Mouse (Mus musculus) kidney, postnatal 25 days (tissue): ENCODE results near the gene Morf4l1.
"Not testable (repeated sequence)": the region's sequence is repeated elsewhere in the genome, so short reads cannot be mapped to it uniquely, and the experiment has no call there.

Experiments used
- DNase-seq, 2 experiments: peaks; one replicate each; pipeline ENCODE4 v3.0.0; 2021; ENCODE audit warnings: mixed read lengths in 2 of 2

Gene Morf4l1

GRCm38 (mm10) chr9:90059828-90060573 is 54.6 kb downstream of the Morf4l1 start:
- no peak for DNase-seq

DNA sequence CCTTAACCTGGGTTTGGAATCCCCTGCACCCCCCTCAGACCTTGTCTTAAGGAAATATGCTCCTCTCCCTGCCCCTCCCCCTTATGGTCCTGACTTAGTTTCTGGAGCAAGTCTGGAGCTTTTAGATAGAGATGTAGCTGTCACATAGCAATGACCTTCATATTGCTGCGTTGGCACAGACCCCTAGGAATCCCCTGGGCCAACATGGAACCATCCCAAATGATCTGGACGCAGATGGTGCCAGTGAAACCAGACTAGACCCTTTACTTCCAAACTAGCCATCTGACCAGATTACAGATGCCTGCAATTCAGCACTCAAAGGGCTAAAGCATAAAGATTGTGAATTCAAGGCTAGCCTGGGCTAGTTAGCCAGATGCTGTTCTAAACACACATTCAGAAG is 57.9 kb downstream of the Morf4l1 start:
- no peak for DNase-seq

GRCm38 (mm10) chr9:90055911-90056310 is 58.7 kb downstream of the Morf4l1 start:
- no peak for DNase-seq

DNA sequence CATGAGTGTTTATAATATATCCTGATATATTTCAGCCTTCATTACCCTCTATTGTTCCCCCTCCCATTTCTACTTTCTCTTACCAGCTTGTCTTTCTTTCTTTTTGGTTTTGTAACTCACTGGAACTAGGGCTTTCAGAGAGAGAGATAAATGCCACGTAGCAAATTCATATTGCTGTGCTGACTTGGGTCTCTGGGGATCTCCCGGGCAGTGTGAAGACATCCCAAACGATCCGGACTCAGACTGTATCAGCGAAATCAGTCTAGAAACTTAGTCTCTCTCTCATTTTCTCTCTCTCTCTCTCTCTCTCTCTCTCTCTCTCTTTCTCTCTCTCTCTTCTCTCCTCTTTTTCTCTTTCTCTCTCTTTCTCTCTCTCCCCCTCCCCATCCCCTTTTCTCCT is 59.2 kb downstream of the Morf4l1 start:
- DNase-seq = no peak

GRCm38 (mm10) chr9:90054371-90055145 is 60.0 kb downstream of the Morf4l1 start:
- peak; percentile 86 to 93 for DNase-seq

DNA sequence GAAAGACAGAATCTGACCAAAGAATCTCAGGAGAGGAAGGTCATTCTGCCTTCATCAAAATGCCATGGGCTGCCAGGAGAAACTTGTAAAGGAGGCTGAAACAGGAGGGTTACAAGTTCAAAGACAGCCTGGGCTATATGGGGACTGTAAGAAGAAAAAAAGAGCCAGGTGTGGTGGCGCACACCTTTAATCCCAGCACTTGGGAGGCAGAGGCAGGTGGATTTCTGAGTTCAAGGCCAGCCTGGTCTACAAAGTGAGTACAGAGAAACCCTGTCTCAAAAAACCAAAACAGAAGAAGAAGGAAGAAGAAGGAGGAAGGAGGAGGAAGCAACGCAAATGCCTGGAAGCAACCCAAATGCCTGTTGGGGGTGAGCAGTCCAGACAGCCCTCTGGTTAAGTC is 60.7 kb downstream of the Morf4l1 start, which contains the start of gene Ctsh:
Ctsh (plus strand) TSS at position 301 of the 400 bp plus-strand sequence.
- no peak for DNase-seq

GRCm38 (mm10) chr9:90047937-90048627 is 66.5 kb downstream of the Morf4l1 start:
- no peak for DNase-seq

GRCm38 (mm10) chr9:90045191-90045590 is 69.4 kb downstream of the Morf4l1 start:
- no peak for DNase-seq

- DNase-seq = not testable (repeated sequence)
Observed at GRCm38 (mm10) chr9:90042906-90043305, 71.7 kb downstream of the Morf4l1 start.
